Mouse (Mus musculus): Measurements from ENCODE around the gene Mdfic. TPM values are rescaled to one million over a fixed set of nuclear protein-coding genes. Genes with fewer than 3 reads are reported as not detected.

Gene Mdfic
- polyA plus RNA-seq, 1 experiment from 2014 or later: 0.84 TPM

GRCm38 (mm10) chr6:15758394-15758793 lies 37.9 kb downstream of the Mdfic start:
- no peak overlapping the region for H3K9ac ChIP-seq
- no peaks in the 10 kb centered on the region for H3K4me1 ChIP-seq (replicated peaks)
- H3K4me2 ChIP-seq: no peak overlapping the region
- no peaks in the 10 kb centered on the region for H3K9me3 ChIP-seq (replicated peaks)
- ATAC-seq (ENCODE audit: insufficient read depth): peak; percentile 40; the same call in 1 of the 2 replicates
- no peaks in the 10 kb centered on the region for H3K27me3 ChIP-seq
- H3K27ac ChIP-seq (replicated peaks): no peak overlapping the region
- H3K36me3 ChIP-seq (replicated peaks): no peaks in the 10 kb centered on the region
- H3K4me3 ChIP-seq (replicated peaks): no peak overlapping the region
- WGBS (ENCODE audit: insufficient replicate concordance): 45% methylated on average over 3 of the region's 3 CpGs

- no peak overlapping the region for H3K9ac ChIP-seq
- no peak for ATAC-seq (ENCODE audit: insufficient read depth)
- no peaks in the 10 kb centered on the region for H3K36me3 ChIP-seq (replicated peaks)
- no peak overlapping the region for H3K27ac ChIP-seq (replicated peaks)
- no peak overlapping the region for H3K4me3 ChIP-seq (replicated peaks)
- no peaks in the 10 kb centered on the region for H3K27me3 ChIP-seq
- no peaks in the 10 kb centered on the region for H3K4me1 ChIP-seq (replicated peaks)
- no peak overlapping the region for H3K4me2 ChIP-seq
- no peaks in the 10 kb centered on the region for H3K9me3 ChIP-seq (replicated peaks)
- WGBS (ENCODE audit: insufficient replicate concordance): 73% methylated on average over 6 of the region's 6 CpGs
These were observed 40.3 kb downstream of the Mdfic start for GRCm38 (mm10) chr6:15760750-15761149.

GRCm38 (mm10) chr6:15764039-15764438 lies 43.6 kb downstream of the Mdfic start:
- H3K27me3 ChIP-seq: no peaks in the 10 kb centered on the region

GRCm38 (mm10) chr6:15767460-15767859 lies 47.0 kb downstream of the Mdfic start:
- no peaks in the 10 kb centered on the region for H3K9me3 ChIP-seq (replicated peaks)
- no peak for ATAC-seq (ENCODE audit: insufficient read depth)
- H3K4me3 ChIP-seq (replicated peaks): no peak overlapping the region
- H3K27me3 ChIP-seq: no peaks in the 10 kb centered on the region
- WGBS (ENCODE audit: insufficient replicate concordance): 76% methylated on average over 6 of the region's 6 CpGs
- H3K4me2 ChIP-seq: no peak overlapping the region
- H3K27ac ChIP-seq (replicated peaks): no peak overlapping the region
- no peaks in the 10 kb centered on the region for H3K36me3 ChIP-seq (replicated peaks)
- no peaks in the 10 kb centered on the region for H3K4me1 ChIP-seq (replicated peaks)
- no peak overlapping the region for H3K9ac ChIP-seq

More at GRCm38 (mm10) chr6:15764039-15764438, 43.6 kb downstream of the Mdfic start:
- ATAC-seq (ENCODE audit: insufficient read depth): no peak
- Histone ChIP-seq H3K27ac (replicated peaks) (no peak overlapping the region), H3K9ac (no peak overlapping the region), H3K4me1 (replicated peaks) (no peaks in the 10 kb centered on the region), H3K4me3 (replicated peaks) (no peak overlapping the region), H3K36me3 (replicated peaks) (no peaks in the 10 kb centered on the region), H3K9me3 (replicated peaks) (no peaks in the 10 kb centered on the region), H3K4me2 (no peak overlapping the region)
- 42% methylated on average over 7 of the region's 7 CpGs for WGBS (ENCODE audit: insufficient replicate concordance)

- Histone ChIP-seq H3K4me1 (replicated peaks) (no peaks in the 10 kb centered on the region), H3K9ac (no peak overlapping the region), H3K27ac (replicated peaks) (no peak overlapping the region), H3K27me3 (no peaks in the 10 kb centered on the region), H3K4me3 (replicated peaks) (no peak overlapping the region), H3K36me3 (replicated peaks) (no peaks in the 10 kb centered on the region), H3K4me2 (no peak overlapping the region), H3K9me3 (replicated peaks) (no peaks in the 10 kb centered on the region)
- no peak for ATAC-seq (ENCODE audit: insufficient read depth)
- WGBS (ENCODE audit: insufficient replicate concordance): 46% methylated on average over 8 of the region's 8 CpGs
These were observed 49.7 kb downstream of the Mdfic start for GRCm38 (mm10) chr6:15770128-15770527.

GRCm38 (mm10) chr6:15777070-15777469 lies 56.6 kb downstream of the Mdfic start:
- 67% methylated on average over 3 of the region's 3 CpGs for WGBS (ENCODE audit: insufficient replicate concordance)
- Histone ChIP-seq H3K27me3 (no peaks in the 10 kb centered on the region), H3K36me3 (replicated peaks) (no peaks in the 10 kb centered on the region), H3K9ac (no peak overlapping the region), H3K4me2 (no peak overlapping the region), H3K27ac (replicated peaks) (no peak overlapping the region), H3K9me3 (replicated peaks) (no peaks in the 10 kb centered on the region), H3K4me3 (replicated peaks) (no peak overlapping the region), H3K4me1 (replicated peaks) (no peaks in the 10 kb centered on the region)
- ATAC-seq (ENCODE audit: insufficient read depth): no peak

- H3K9ac ChIP-seq: no peak overlapping the region
- H3K4me2 ChIP-seq: no peak overlapping the region
- H3K36me3 ChIP-seq (replicated peaks): no peaks in the 10 kb centered on the region
- no peaks in the 10 kb centered on the region for H3K9me3 ChIP-seq (replicated peaks)
- ATAC-seq (ENCODE audit: insufficient read depth): no peak
- H3K4me1 ChIP-seq (replicated peaks): no peaks in the 10 kb centered on the region
- H3K4me3 ChIP-seq (replicated peaks): no peak overlapping the region
- no peak overlapping the region for H3K27ac ChIP-seq (replicated peaks)
- H3K27me3 ChIP-seq: no peaks in the 10 kb centered on the region
These were observed 59.7 kb downstream of the Mdfic start for GRCm38 (mm10) chr6:15780127-15780526.

- no peak overlapping the region for H3K4me2 ChIP-seq
- ATAC-seq (ENCODE audit: insufficient read depth): no peak
- H3K36me3 ChIP-seq (replicated peaks): no peaks in the 10 kb centered on the region
- no peak overlapping the region for H3K27ac ChIP-seq (replicated peaks)
- no peaks in the 10 kb centered on the region for H3K27me3 ChIP-seq
- no peak overlapping the region for H3K4me3 ChIP-seq (replicated peaks)
- no peaks in the 10 kb centered on the region for H3K4me1 ChIP-seq (replicated peaks)
- H3K9ac ChIP-seq: no peak overlapping the region
- no peaks in the 10 kb centered on the region for H3K9me3 ChIP-seq (replicated peaks)
- WGBS (ENCODE audit: insufficient replicate concordance): 59% methylated on average over 2 of the region's 2 CpGs
These were observed 60.2 kb downstream of the Mdfic start for GRCm38 (mm10) chr6:15780688-15781087.

- Histone ChIP-seq H3K36me3 (replicated peaks) (no peaks in the 10 kb centered on the region), H3K9me3 (replicated peaks) (no peaks in the 10 kb centered on the region), H3K9ac (no peak overlapping the region), H3K27me3 (no peaks in the 10 kb centered on the region), H3K27ac (replicated peaks) (no peak overlapping the region), H3K4me1 (replicated peaks) (no peaks in the 10 kb centered on the region), H3K4me3 (replicated peaks) (no peak overlapping the region), H3K4me2 (no peak overlapping the region)
- ATAC-seq (ENCODE audit: insufficient read depth): no peak
- 42% methylated on average over 16 of the region's 16 CpGs for WGBS (ENCODE audit: insufficient replicate concordance)
These were observed 69.4 kb downstream of the Mdfic start for GRCm38 (mm10) chr6:15789523-15790500.

- ATAC-seq (ENCODE audit: insufficient read depth): no peak
- Histone ChIP-seq H3K36me3 (replicated peaks) (no peaks in the 10 kb centered on the region), H3K27me3 (no peaks in the 10 kb centered on the region), H3K4me3 (replicated peaks) (no peak overlapping the region), H3K9me3 (replicated peaks) (no peaks in the 10 kb centered on the region), H3K4me1 (replicated peaks) (no peaks in the 10 kb centered on the region), H3K9ac (no peak overlapping the region), H3K27ac (replicated peaks) (no peak overlapping the region), H3K4me2 (no peak overlapping the region)
- WGBS (ENCODE audit: insufficient replicate concordance): 52% methylated on average over 12 of the region's 12 CpGs
These were observed 72.5 kb downstream of the Mdfic start for GRCm38 (mm10) chr6:15792680-15793601.

Measured in liver, embryonic 15.5 days (tissue).